Mouse (Mus musculus): ENCODE results near the gene Ankrd22. TPM values are rescaled to one million over a fixed set of nuclear protein-coding genes. Genes with fewer than 3 reads are reported as not detected.
A peak's percentile ranks its signal among the peaks of the same experiment; 100 is the strongest.

The Ankrd22 gene
- polyA plus RNA-seq, 2 experiments, result 0.12 to 0.22 TPM

DNA sequence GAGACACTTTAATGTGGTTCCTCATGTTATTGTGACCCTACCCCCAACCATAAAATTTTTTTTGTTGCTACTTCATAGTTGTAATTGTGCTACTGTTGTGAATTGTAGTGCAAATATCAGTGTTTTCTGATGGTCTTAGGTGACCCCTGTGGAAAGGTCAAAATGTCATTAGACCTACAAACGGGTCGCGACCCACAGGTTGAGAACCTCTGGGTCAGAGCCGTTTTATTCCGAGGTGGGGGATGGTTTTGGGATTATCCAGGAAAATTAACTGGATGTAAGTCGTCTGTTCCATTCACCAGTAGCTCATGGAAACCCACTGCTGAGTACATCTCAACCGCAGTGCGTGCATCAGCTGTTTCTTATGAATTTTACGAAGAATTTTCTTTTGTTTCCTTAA, 27.8 kb upstream of the Ankrd22 start:
- no peaks in the 10 kb centered on the region for H3K36me3 ChIP-seq (replicated peaks; ENCODE audit: control insufficient read depth, insufficient read depth, low read depth)
- 0 out of 4 replicates have a peak, but pooled peaks cover 0 to 5% of the 10 kb centered on the region in 2 experiments for H3K4me1 ChIP-seq (replicated peaks; ENCODE audit: control insufficient read depth in 2 of 2, insufficient read depth in 2 of 2, low read length in 1 of 2)
- peak overlapping the region; percentile 11 to 58; a peak in 3 of 4 replicates for H3K4me3 ChIP-seq (ENCODE audit: insufficient read depth in 1 of 2, low read depth in 2 of 2, low read length in 2 of 2)
- 58% methylated on average over 9 of the region's 9 CpGs for WGBS (ENCODE audit: insufficient replicate concordance)
- H3K27me3 ChIP-seq (ENCODE audit: control insufficient read depth, insufficient read depth, low read length), result no peaks in the 10 kb centered on the region
- ATAC-seq (ENCODE audit: insufficient read depth), result no peak
- no peak overlapping the region for H3K27ac ChIP-seq
- H3K4me2 ChIP-seq (ENCODE audit: low read depth), result peak overlapping the region; percentile 86
- DNase-seq (ENCODE audit: low read depth in 3 of 3, low spot score in 3 of 3), result no peak
- TF ChIP-seq EP300 (IDR thresholded peaks at IDR 0.05; ENCODE audit: low read depth) (no peak), CTCF (IDR thresholded peaks at IDR 0.05; ENCODE audit: low read depth) (no peak)
- H3K9me3 ChIP-seq (ENCODE audit: control insufficient read depth, low read length), result no peaks in the 10 kb centered on the region
- H3K9ac ChIP-seq (replicated peaks), result no peak overlapping the region; the same call in 1 of the 2 replicates

DNA sequence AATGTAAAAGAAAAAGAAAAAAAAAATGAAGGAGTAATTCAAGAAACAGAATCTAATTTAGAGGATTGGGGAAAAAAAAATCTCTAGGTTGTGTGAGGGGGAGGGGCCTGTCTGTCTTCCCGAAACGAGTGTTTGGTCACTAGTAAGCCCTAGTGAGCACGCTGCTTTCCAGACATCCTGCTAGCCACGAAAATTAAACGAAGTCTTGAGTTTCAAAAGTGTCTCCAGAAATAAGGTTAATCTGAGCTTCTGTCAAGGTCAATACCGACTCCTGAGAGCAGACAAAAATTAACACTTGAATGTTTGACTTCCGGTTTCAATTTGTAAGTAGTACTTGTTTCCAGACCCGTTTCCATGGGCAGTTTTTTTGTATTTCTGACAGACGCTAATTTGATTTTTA, 27.3 kb upstream of the Ankrd22 start:
- H3K4me2 ChIP-seq (ENCODE audit: low read depth), result peak overlapping the region; percentile 86
- no peak for ATAC-seq (ENCODE audit: insufficient read depth)
- peak overlapping the region; percentile 58 to 60 for H3K4me3 ChIP-seq (ENCODE audit: insufficient read depth in 1 of 2, low read depth in 2 of 2, low read length in 2 of 2)
- no peak for DNase-seq (ENCODE audit: low read depth in 3 of 3, low spot score in 3 of 3)
- H3K27me3 ChIP-seq (ENCODE audit: control insufficient read depth, insufficient read depth, low read length), result no peaks in the 10 kb centered on the region
- no peak overlapping the region for H3K27ac ChIP-seq
- 0 out of 4 replicates have a peak, but pooled peaks cover 0 to 5% of the 10 kb centered on the region in 2 experiments for H3K4me1 ChIP-seq (replicated peaks; ENCODE audit: control insufficient read depth in 2 of 2, insufficient read depth in 2 of 2, low read length in 1 of 2)
- no peaks in the 10 kb centered on the region for H3K9me3 ChIP-seq (ENCODE audit: control insufficient read depth, low read length)
- peak overlapping the region; percentile 54 for H3K9ac ChIP-seq (replicated peaks)
- no peaks in the 10 kb centered on the region for H3K36me3 ChIP-seq (replicated peaks; ENCODE audit: control insufficient read depth, insufficient read depth, low read depth)
- 2% methylated on average over 9 of the region's 9 CpGs for WGBS (ENCODE audit: insufficient replicate concordance)
- TF ChIP-seq EP300 (IDR thresholded peaks at IDR 0.05; ENCODE audit: low read depth) (no peak), CTCF (IDR thresholded peaks at IDR 0.05; ENCODE audit: low read depth) (no peak)

DNA sequence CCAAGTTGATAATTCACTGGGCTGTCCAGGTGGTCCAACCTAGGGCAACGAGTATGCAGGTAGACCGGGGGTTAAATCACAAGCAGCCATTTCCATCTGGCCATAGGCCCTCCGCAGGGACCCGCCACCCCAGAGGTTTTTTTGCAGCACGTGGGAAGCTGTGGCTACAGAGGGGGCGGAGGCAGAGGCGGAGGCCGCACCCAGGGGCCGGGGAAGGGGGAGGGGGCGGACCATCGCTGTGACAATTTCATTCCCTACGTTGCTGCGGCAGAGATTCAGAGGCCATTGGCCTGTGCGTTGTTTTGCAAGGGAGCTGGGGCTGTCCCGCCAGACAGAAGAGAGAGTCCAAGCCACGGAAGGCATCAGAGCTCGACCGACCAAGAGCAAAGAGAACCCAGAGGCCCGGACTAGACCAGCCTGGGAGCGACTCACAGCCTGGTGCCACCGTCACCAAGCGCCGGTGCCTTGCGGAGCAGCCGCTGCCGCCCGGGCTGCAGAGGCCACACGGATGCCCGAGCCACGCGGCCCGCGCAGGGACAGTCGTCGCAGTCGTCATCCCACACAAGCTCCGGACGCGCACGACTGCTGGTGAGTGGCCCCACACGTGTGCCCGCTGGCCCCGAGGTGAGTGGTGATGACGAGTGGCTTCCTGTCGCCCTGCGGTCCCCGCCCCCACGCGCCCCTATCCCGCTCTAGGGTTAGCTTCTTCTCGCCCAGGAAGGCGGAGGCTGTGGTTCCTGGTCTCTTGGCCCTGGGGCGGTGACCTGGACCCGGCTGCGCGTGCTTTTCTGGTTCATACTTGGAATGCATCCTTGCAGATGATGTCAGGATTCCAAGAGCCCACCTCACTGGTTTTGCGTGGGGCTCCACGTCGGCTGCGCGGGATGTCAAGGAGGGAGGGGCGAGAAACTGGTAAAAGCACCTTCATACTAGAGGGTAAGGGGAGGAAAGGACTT, 26.4 kb upstream of the Ankrd22 start, which contains the start of gene Stambpl1:
Gene Stambpl1, plus strand, starts transcription at position 222 of the 956 bp plus-strand sequence.
- Histone ChIP-seq H3K36me3 (replicated peaks; ENCODE audit: control insufficient read depth, insufficient read depth, low read depth) (no peaks in the 10 kb centered on the region), H3K4me3 (ENCODE audit: insufficient read depth in 1 of 2, low read depth in 2 of 2, low read length in 2 of 2) (peak within 1 kb of the TSS; percentile 58 to 60), H3K27me3 (ENCODE audit: control insufficient read depth, insufficient read depth, low read length) (no peaks in the 10 kb centered on the region), H3K9me3 (ENCODE audit: control insufficient read depth, low read length) (no peaks in the 10 kb centered on the region), H3K9ac (replicated peaks) (peak within 1 kb of the TSS; percentile 54), H3K27ac (no peak within 1 kb of the TSS), H3K4me2 (ENCODE audit: low read depth) (peak within 1 kb of the TSS; percentile 86), H3K4me1 (replicated peaks; ENCODE audit: control insufficient read depth in 2 of 2, insufficient read depth in 2 of 2, low read length in 1 of 2) (0 out of 4 replicates have a peak, but pooled peaks cover 0 to 5% of the 10 kb centered on the region in 2 experiments)
- DNase-seq (ENCODE audit: low read depth in 3 of 3, low spot score in 3 of 3) (peak in 1 of 3 experiments; percentile 22), ATAC-seq (ENCODE audit: insufficient read depth) (peak; percentile 76)
- no peak for TF ChIP-seq CTCF (IDR thresholded peaks at IDR 0.05; ENCODE audit: low read depth)
- TF ChIP-seq EP300 (IDR thresholded peaks at IDR 0.05; ENCODE audit: low read depth), result no peak
- 1% methylated on average over 61 of the region's 62 CpGs for WGBS (ENCODE audit: insufficient replicate concordance)

DNA sequence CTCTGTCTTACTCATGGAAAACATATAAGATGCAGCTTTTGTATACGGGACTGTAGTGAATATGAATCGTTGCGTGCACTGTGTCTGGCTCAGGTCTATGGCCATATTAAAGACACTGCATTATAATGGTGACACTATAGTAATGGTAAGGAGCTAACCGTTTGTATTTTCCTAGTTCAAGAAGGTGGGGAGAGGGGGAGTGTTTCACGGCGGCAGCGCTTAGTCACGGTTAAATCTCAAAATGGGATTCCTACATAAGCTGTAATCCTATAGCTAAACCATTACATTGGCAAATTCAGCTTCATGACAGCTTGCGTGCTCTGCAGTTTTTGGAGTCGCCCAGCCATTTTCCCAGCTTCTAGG, 25.8 kb upstream of the Ankrd22 start:
- Histone ChIP-seq H3K27ac (no peak overlapping the region), H3K9ac (replicated peaks) (no peak overlapping the region), H3K27me3 (ENCODE audit: control insufficient read depth, insufficient read depth, low read length) (no peaks in the 10 kb centered on the region), H3K4me1 (replicated peaks; ENCODE audit: control insufficient read depth in 2 of 2, insufficient read depth in 2 of 2, low read length in 1 of 2) (0 out of 4 replicates have a peak, but pooled peaks cover 0 to 5% of the 10 kb centered on the region in 2 experiments), H3K4me3 (ENCODE audit: insufficient read depth in 1 of 2, low read depth in 2 of 2, low read length in 2 of 2) (peak overlapping the region; percentile 22 to 58; a peak in 2 of 4 replicates), H3K4me2 (ENCODE audit: low read depth) (peak overlapping the region; percentile 86), H3K9me3 (ENCODE audit: control insufficient read depth, low read length) (no peaks in the 10 kb centered on the region), H3K36me3 (replicated peaks; ENCODE audit: control insufficient read depth, insufficient read depth, low read depth) (no peaks in the 10 kb centered on the region)
- no peak for ATAC-seq (ENCODE audit: insufficient read depth)
- no peak for DNase-seq (ENCODE audit: low read depth in 3 of 3, low spot score in 3 of 3)
- 38% methylated on average over 10 of the region's 10 CpGs for WGBS (ENCODE audit: insufficient replicate concordance)
- no peak for TF ChIP-seq CTCF (IDR thresholded peaks at IDR 0.05; ENCODE audit: low read depth)
- no peak for TF ChIP-seq EP300 (IDR thresholded peaks at IDR 0.05; ENCODE audit: low read depth)

DNA sequence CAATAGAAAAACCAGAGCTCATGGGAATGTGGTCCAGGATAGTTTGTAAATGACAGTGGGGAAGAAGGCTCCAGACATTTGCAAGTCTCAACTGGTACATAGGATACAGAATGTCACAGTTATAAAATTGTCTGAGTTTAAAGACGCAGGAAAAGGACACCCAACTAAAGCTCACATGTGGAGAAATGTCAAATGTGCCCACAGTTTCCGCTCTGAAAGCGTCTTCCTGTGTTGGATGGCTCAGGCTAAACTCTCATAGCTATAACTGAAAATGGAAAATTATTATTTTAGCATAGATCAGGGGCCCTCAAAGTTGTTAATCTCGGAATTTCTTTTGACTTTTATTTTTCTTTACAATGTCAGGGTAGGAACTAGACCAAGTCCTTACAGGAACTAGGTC, 21.0 kb upstream of the Ankrd22 start:
- Histone ChIP-seq H3K4me3 (ENCODE audit: insufficient read depth in 1 of 2, low read depth in 2 of 2, low read length in 2 of 2) (no peak overlapping the region), H3K36me3 (replicated peaks; ENCODE audit: control insufficient read depth, insufficient read depth, low read depth) (no peaks in the 10 kb centered on the region), H3K9me3 (ENCODE audit: control insufficient read depth, low read length) (no peaks in the 10 kb centered on the region), H3K27me3 (ENCODE audit: control insufficient read depth, insufficient read depth, low read length) (no peaks in the 10 kb centered on the region), H3K4me2 (ENCODE audit: low read depth) (no peak overlapping the region), H3K27ac (no peak overlapping the region), H3K4me1 (replicated peaks; ENCODE audit: control insufficient read depth in 2 of 2, insufficient read depth in 2 of 2, low read length in 1 of 2) (0 out of 4 replicates have a peak, but pooled peaks cover 0 to 1% of the 10 kb centered on the region in 2 experiments), H3K9ac (replicated peaks) (no peak overlapping the region)
- WGBS (ENCODE audit: insufficient replicate concordance), result 51% methylated on average over 4 of the region's 4 CpGs
- ATAC-seq (ENCODE audit: insufficient read depth) (no peak), DNase-seq (ENCODE audit: low read depth in 3 of 3, low spot score in 3 of 3) (no peak)
- TF ChIP-seq EP300 (IDR thresholded peaks at IDR 0.05; ENCODE audit: low read depth), result no peak
- TF ChIP-seq CTCF (IDR thresholded peaks at IDR 0.05; ENCODE audit: low read depth), result no peak

Measured in liver, embryonic 14.5 days (tissue).